In the genomic region with DNA sequence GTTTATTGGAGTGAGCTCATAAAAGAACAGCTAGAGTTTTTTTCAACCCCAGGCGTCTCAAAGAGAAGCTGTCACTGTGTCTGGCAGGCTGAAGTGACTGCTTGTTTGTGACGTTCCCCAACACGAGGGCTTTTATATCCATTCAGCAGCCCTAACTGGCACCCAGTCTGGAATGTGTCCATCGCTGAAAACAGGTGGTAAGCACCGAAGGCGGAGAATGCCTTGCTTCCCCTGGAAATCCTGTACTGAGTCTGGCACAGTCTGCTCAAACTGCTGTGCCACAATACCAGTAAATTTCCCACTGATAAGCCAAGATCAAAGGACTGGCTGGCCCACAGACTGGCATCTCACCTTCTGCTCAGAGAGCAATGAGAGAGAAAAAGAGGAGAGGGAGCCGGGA, we compare ENCODE assay signal across 8 mouse cellular contexts. TPM values are rescaled to one million over a fixed set of nuclear protein-coding genes. Genes with fewer than 3 reads are reported as not detected.
DNase-seq lines count a peak whose midpoint lies in the region; ATAC-seq lines count a peak whose summit lies in the region.

No protein-coding gene starts in this region.

- WGBS in embryonic facial prominence, embryonic 14.5 days, result 35% methylated on average over 7 of the region's 7 CpGs
- 24% methylated on average over 7 of the region's 7 CpGs for WGBS in limb, embryonic 15.5 days

- no peaks in the 10 kb centered on the region for H3K36me3 ChIP-seq in embryonic facial prominence, embryonic 14.5 days (ENCODE audit: control insufficient read depth, insufficient read depth, low read length)
- H3K36me3 ChIP-seq in limb, embryonic 15.5 days, result no peaks in the 10 kb centered on the region

- no peak overlapping the region for H3K4me2 ChIP-seq in embryonic facial prominence, embryonic 14.5 days (ENCODE audit: low read depth, low read length)
- 0 out of 2 replicates have a peak overlapping the region, but pooled peaks have one; percentile 82 for H3K4me2 ChIP-seq in limb, embryonic 15.5 days

- H3K9me3 ChIP-seq in embryonic facial prominence, embryonic 14.5 days (ENCODE audit: control insufficient read depth, low read length), result no peaks in the 10 kb centered on the region
- no peaks in the 10 kb centered on the region for H3K9me3 ChIP-seq in limb, embryonic 15.5 days

- peak; percentile 49 for DNase-seq in kidney, postnatal 14 days
- DNase-seq in kidney, adult 9 months, result no peak
- no peak for DNase-seq in embryonic facial prominence, embryonic 14.5 days (ENCODE audit: low spot score)
- DNase-seq in heart, postnatal 10 days, result peak; percentile 55 to 66
- no peak for DNase-seq in urinary bladder, adult 18-20 months (ENCODE audit: low spot score in 2 of 2)
- DNase-seq in adrenal gland, postnatal 4 days (ENCODE audit: low spot score in 2 of 2), result no peak

- no peaks in the 10 kb centered on the region for H3K27me3 ChIP-seq in embryonic facial prominence, embryonic 14.5 days (replicated peaks; ENCODE audit: control insufficient read depth, insufficient read depth, low read length)
- no peaks in the 10 kb centered on the region for H3K27me3 ChIP-seq in limb, embryonic 15.5 days

- H3K9ac ChIP-seq in embryonic facial prominence, embryonic 14.5 days (ENCODE audit: low read depth, low read length), result no peak overlapping the region
- H3K9ac ChIP-seq in limb, embryonic 15.5 days, result no peak overlapping the region

- no peak for ATAC-seq in embryonic facial prominence, embryonic 14.5 days (ENCODE audit: low read depth)
- ATAC-seq in limb, embryonic 15.5 days (ENCODE audit: insufficient number of reproducible peaks, low FRiP score, low TSS enrichment, low read depth), result no peak
- no peak for ATAC-seq in megakaryocyte progenitor cell, adult 5-6 weeks (replicated peaks; ENCODE audit: poor library complexity)

- peaks cover 17% of the 10 kb centered on the region for H3K4me1 ChIP-seq in embryonic facial prominence, embryonic 14.5 days (ENCODE audit: control insufficient read depth, insufficient read depth, low read length)
- H3K4me1 ChIP-seq in limb, embryonic 15.5 days, result peaks cover 27% of the 10 kb centered on the region

- peak overlapping the region; percentile 90; the same call in 1 of the 2 replicates for H3K27ac ChIP-seq in embryonic facial prominence, embryonic 14.5 days (replicated peaks; ENCODE audit: low read depth, low read length)
- peak overlapping the region; percentile 87 for H3K27ac ChIP-seq in limb, embryonic 15.5 days

- H3K4me3 ChIP-seq in embryonic facial prominence, embryonic 14.5 days (ENCODE audit: low read depth, low read length), result no peak overlapping the region
- no peak overlapping the region for H3K4me3 ChIP-seq in limb, embryonic 15.5 days

- intact Hi-C loops in heart, postnatal 10 days (cut with DNase I), result loop anchor here (2.0 to 5.0 kb wide), 3 partner anchors 22 to 119 kb away; partner anchors contain the start of gene Abca1

RNA-seq across cellular contexts. Expression of gene Abca1, which starts 59.1 kb away (rescaled TPM):
- 13.7 and 16.4 TPM in 2 replicates for polyA plus RNA-seq in embryonic facial prominence, embryonic 14.5 days (2014; fragmentation: Nextera tagmentation; extraction: Ambion mirVana)
- 10 to 100 TPM; 16.1 to 18.2 TPM for total RNA-seq in heart, postnatal 10 days (2021)
- polyA plus RNA-seq in limb, embryonic 15.5 days (2015; fragmentation: Nextera tagmentation; extraction: Ambion mirVana), result 6.7 and 8.3 TPM in 2 replicates
- total RNA-seq in megakaryocyte progenitor cell, adult 5-6 weeks (2015), result 1.2 and 1.8 TPM in 2 replicates
- 1.8 and 1.9 TPM in 2 replicates for total RNA-seq in megakaryocyte progenitor cell, adult 5-6 weeks (2017)
- total RNA-seq in adrenal gland, postnatal 4 days (2021), result 100 to 1,000 TPM; 117 to 127 TPM

Comparison
In these comparisons a context has a peak if more than half of its experiments do, and no peak if none do; other contexts are left out.
1. DNase-seq: peak in kidney, postnatal 14 days (single experiment) and heart, postnatal 10 days (2 of 2); none in kidney, adult 9 months (single experiment), embryonic facial prominence, embryonic 14.5 days (single experiment), urinary bladder, adult 18-20 months (0 of 2) and adrenal gland, postnatal 4 days (0 of 2).
2. RNA of gene Abca1, which starts 59.1 kb away (total RNA-seq): 117 to 127 TPM in adrenal gland, postnatal 4 days; 16.1 to 18.2 TPM in heart, postnatal 10 days and 1.2 to 1.9 TPM in megakaryocyte progenitor cell, adult 5-6 weeks; every median in the first group is over 4 times any median in the second.